Mouse (Mus musculus): ENCODE measurements around the gene Cdk2.
"Not testable (repeated sequence)": the region's sequence is repeated elsewhere in the genome, so short reads cannot be mapped to it uniquely, and the experiment has no call there.

Gene Cdk2

DNA sequence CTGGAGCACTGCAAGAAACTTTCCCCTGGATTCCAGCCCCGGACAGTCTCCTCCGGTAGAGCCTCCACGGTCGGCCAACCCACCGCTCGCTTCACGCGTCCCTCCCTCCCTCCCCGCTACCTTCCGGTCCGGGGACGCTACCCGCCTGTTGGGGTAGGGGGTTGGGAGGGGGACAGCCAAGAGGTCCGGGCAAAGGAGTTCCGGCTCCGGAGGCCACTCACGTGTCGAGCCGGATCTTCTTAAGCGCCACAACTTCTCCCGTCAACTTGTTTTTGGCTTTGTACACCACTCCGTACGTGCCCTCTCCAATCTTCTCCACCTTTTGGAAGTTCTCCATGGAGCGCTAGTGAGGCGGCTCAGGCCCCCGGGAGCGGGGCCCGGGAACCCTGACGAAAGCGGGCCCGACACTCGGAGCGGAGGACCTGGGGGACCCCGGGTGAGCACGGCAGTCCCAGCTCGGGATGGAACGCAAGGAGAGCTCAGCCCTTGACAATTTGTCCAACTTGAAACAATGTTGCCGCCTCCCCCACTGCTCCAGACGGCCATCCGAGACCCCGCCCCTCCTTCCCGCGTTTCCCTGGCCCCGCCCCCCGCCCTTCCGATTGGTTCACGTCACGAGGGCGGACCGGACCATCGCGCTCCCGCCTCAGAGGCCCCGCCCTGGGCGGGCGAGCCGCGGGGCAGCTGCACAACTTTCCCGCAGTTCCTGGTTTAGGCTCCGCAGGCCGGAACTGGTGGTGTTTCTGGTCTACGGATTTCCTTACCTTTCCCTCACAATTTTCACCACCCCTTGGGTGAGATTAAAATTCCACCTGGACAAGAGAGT, at the start of gene Cdk2:
TSS of gene Cdk2 (minus strand) at position 541 of the 826 bp plus-strand sequence.
- peak; percentile 87 for DNase-seq

GRCm38 (mm10) chr10:128748252-128748864, 43.5 kb upstream of the Cdk2 start:
- DNase-seq = peak; percentile 78

GRCm38 (mm10) chr10:128747646-128748251, 42.9 kb upstream of the Cdk2 start, which contains the start of gene Pym1:
TSS of gene Pym1 (plus strand) at chr10:128747889.
- DNase-seq = peak; percentile 48

DNA sequence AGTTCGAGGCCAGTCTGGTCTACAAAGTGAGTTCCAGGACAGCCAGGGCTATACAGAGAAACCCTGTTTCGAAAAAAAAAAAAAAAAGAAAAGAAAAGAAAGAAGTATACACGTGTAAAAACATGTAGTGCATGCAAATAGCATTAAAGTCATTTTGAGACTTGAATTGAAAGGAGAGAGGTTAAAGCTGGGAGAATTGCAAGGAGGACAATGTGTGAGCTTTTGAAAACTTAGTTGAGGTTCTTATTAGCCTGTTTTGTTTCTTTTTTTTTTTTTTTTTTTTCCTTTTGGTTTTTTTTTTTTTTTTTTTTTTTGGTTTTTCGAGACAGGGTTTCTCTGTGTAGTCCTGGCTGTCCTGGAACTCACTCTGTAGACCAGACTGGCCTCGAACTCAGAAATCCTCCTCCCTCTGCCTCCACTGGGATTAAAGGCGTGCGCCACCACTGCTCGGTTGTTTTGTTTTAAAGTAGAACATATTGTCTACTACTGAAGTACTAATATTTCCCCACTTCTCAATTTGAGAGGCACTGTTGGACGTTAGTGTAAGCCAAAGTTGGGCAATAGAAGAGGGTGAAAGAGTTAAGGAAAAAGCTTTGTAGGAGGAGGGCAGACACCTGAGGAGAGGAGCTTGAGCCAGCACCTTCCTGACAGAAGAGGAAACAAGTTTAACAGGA, 42.3 kb upstream of the Cdk2 start:
- DNase-seq = no peak

DNA sequence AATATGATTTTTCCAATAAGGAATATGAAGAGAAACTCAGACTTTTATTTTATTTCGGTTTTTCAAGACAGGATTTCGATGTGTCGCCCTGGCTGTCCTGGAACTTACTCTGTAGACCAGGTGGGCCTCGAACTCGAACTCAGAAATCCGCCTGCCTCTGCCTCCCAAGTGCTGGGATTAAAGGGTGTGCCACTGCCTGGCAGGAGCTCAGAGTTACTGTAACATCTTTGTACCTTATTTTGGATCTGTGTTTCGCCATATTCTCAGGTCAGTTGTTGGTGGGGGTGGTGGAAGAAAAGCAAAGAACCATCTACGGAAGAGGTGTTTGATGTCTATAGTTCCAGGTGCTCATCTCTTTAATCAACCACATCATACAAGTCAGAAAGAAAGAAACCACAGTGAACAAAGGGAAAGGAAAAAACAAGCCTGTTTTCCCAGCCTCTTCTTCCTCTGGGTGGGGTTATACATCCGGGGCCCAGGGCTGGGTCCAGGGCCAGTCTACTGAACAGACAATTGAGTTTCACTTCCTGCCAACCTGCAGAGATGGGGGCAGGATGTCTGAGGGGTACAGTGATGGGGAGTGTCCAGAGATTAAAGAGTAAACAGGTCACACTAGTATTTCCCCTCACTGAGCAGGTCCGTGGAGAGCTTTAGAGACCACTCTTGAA, 41.2 kb upstream of the Cdk2 start:
- DNase-seq = no peak

DNA sequence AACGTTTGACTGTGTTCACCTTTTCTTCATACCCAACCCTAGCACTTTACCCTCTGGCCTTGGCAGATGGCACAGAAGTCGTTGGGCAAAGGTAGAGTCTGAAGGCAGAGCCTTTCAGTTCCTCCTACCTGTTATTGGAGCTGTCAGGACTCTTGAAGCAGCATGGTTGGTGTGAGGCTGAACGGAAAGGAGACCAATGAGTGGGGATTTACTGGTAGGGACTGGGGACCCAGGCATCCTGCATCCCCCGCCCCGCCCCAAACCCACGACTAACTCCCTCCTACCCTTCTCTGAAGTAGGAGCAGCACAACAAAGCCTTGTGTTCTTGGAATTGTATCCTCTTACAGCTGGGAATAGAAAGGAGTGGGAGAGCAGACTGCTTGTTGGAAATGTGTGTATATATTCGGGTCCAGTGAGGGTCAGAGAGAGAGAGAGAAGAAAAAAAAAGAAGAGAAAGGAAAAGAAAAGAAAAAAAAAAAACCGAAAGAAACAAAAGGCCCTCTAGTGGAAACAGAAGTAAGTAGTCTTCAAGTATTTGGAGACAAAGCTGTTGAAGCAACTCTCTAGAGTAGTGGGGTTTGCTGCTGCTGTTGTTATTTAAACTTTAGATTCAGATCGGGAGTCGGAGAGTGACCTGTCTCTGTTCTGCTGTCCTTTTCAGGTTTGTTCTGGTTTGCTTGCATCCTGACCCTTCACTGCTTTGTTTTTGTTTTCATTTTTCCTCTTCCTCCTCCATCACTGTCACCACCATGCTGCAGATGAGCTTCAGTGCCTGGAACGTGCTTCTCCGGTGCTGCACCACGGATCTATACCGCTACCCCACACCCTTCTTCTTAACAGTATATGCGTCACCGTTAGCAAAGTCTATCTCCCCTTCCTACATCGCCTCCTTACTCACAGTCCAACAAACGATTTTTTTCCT, 40.1 kb upstream of the Cdk2 start, which contains the start of gene Dgka:
TSS of gene Dgka (minus strand) at position 176 of the 922 bp plus-strand sequence.
- no peak for DNase-seq

DNA sequence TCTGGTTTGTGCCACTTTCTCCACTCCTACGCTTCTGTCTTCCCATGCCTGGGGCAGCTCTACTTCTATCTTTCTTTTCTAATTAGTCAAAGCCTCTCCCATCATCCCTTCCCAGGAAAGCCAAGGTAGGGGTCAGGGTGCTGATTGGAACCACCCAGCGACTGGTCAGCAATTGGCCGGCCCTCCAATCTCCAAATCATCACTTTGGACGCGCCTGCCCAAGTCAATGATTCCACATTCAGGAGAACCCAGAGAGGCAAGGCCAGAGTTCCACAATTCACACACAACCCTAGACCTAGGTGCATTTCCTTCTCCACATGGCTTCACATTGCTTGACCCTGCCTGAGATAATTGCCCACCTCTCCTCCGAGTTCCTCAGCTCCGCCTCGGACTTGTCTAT, 39.4 kb upstream of the Cdk2 start:
- DNase-seq = no peak

- no peak for DNase-seq
These were observed 39.0 kb upstream of the Cdk2 start for GRCm38 (mm10) chr10:128743791-128744191.

DNA sequence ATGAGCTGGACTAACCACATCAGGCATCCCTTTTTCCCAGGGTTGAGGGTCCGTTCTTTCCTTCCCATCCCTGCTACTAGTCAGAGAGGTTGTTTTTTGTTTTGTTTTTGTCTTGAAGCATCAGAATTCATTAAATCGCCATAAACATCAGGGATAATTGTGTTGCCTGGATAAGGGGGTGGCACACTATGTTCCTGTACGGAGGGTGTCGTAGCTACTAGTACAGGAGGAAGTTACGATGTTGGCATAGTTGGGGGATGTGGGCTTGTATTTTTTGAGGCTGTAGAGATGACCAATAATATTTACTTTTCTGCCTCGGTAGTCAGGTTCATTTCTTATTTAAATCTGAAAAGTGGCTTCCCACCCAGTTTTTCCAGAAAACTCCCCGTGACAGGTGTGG, 38.4 kb upstream of the Cdk2 start:
- no peak for DNase-seq

GRCm38 (mm10) chr10:128742616-128743015, 37.8 kb upstream of the Cdk2 start:
- no peak for DNase-seq

- DNase-seq = no peak
These were observed 35.5 kb upstream of the Cdk2 start for GRCm38 (mm10) chr10:128740296-128740695.

- DNase-seq = no peak
These were observed 32.6 kb upstream of the Cdk2 start for GRCm38 (mm10) chr10:128737435-128737834.

- no peak for DNase-seq
These were observed 27.2 kb upstream of the Cdk2 start for GRCm38 (mm10) chr10:128731992-128732391.

GRCm38 (mm10) chr10:128731002-128731433, 26.2 kb upstream of the Cdk2 start:
- DNase-seq = peak; percentile 33

GRCm38 (mm10) chr10:128728059-128728458, 23.2 kb upstream of the Cdk2 start:
- no peak for DNase-seq

- DNase-seq = not testable (repeated sequence)
These were observed 20.6 kb upstream of the Cdk2 start for GRCm38 (mm10) chr10:128725466-128725865.

DNA sequence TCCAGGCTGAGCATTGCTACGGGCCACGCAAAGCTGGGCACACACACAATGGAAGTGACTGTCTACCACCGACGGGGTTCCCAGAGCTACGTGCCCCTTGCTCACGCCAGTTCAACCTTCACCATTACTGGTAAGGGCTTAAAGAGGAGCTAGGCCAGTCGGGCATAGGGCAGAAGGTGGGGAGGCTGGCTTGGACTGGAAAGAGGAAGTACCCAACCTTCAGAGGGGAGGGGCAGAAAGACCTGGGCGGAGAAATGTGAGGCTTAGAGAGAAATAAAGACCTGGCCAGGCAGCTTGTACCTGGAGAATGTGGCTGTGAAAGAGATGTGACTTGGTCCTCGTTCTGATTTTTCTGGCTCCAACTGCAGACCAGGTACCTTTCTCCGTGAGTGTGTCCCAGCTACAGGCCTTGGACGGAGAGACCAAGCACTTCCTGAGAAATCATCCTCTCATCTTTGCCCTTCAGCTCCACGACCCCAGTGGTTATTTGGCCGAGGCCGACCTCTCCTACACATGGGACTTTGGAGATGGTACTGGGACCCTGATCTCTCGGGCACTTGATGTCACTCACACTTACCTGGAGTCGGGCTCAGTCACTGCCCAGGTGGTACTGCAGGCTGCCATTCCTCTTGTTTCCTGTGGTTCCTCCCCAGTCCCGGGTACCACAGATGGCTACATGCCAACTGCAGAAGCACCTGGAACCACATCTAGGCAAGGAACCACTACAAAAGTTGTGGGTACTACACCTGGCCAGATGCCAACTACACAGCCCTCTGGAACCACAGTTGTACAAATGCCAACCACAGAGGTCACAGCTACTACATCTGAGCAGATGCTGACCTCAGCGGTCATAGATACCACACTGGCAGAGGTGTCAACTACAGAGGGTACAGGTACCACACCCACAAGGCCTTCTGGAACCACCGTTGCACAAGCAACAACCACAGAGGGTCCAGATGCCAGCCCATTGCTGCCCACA, 11.0 kb upstream of the Cdk2 start:
- DNase-seq = no peak

- DNase-seq = not testable (repeated sequence)
These were observed 6.5 kb upstream of the Cdk2 start for GRCm38 (mm10) chr10:128711318-128711717.

GRCm38 (mm10) chr10:128705317-128705693, 474 bp upstream of the Cdk2 start:
- no peak for DNase-seq

DNA sequence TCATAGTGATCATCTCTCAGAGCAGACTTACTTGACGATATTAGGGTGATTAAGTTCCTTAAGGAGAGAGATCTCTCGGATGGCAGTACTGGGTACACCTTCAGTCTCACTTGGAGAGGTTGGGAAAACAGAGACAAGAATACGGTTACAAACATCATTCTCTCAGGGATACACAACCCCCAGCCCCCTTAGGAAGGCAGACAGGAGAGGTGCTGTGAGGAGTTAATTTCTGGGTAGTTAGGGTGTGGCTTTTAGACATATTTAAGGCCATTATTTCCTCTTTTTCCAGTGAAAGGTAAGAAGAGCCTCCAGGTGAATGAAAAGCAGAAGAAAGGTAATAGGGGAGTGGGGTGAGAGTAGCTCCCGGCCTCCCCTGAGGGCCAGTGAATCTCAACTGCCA, 936 bp downstream of the Cdk2 start, which contains the start of gene Pmel:
TSS of gene Pmel (plus strand) at position 301 of the 400 bp plus-strand sequence.
- no peak for DNase-seq
